Mouse (Mus musculus) heart, embryonic 11.5 days (tissue): ENCODE data around the gene Tssk6. TPM values are rescaled to one million over a fixed set of nuclear protein-coding genes. Genes with fewer than 3 reads are reported as not detected.

Experiments used
- polyA plus RNA-seq: library from polyadenylated mRNA; unstranded; fragments of >200 nt; fragmentation: Nextera tagmentation; extraction: Ambion mirVana; gene quantifications from 2 replicates; pipeline ENCODE4 v1.2.1, GENCODE M21; 2014

The Tssk6 gene
- polyA plus RNA-seq, 1 experiment from 2014 or later, result 1.8 TPM

Other genes starting within 250 kb of the Tssk6 start
- 1.4 and 1.6 TPM in 2 replicates for gene Zfp964, start 247.7 kb upstream of the Tssk6 start, polyA plus RNA-seq
- gene Zfp869, start 191.5 kb upstream of the Tssk6 start, polyA plus RNA-seq, result 18.9 and 23.2 TPM in 2 replicates
- gene Zfp963, start 152.2 kb upstream of the Tssk6 start, polyA plus RNA-seq, result 3.6 and 4.0 TPM in 2 replicates
- 1.8 TPM in 1 of 2 replicates, not detected in the other for gene Gm20422, start 127.3 kb upstream of the Tssk6 start, polyA plus RNA-seq
- 25.6 and 30.9 TPM in 2 replicates for gene Atp13a1, start 111.0 kb upstream of the Tssk6 start, polyA plus RNA-seq
- 19.1 and 20.0 TPM in 2 replicates for gene Zfp866, start 111.0 kb upstream of the Tssk6 start, polyA plus RNA-seq
- gene Gmip, start 93.5 kb upstream of the Tssk6 start, polyA plus RNA-seq, result 5.2 and 7.8 TPM in 2 replicates
- gene Lpar2, start 79.8 kb upstream of the Tssk6 start, polyA plus RNA-seq, result 0.54 and 0.57 TPM in 2 replicates
- 4.0 and 6.0 TPM in 2 replicates for gene Pbx4, start 69.7 kb upstream of the Tssk6 start, polyA plus RNA-seq
- 0.21 and 0.49 TPM in 2 replicates for gene Cilp2, start 14.5 kb upstream of the Tssk6 start, polyA plus RNA-seq
- 270 and 275 TPM in 2 replicates for gene Ndufa13, start 374 bp downstream of the Tssk6 start, polyA plus RNA-seq
- gene Yjefn3, start 528 bp downstream of the Tssk6 start, polyA plus RNA-seq, result 5.5 and 7.0 TPM in 2 replicates
- gene Gatad2a, start 94.2 kb downstream of the Tssk6 start, polyA plus RNA-seq, result 52.9 and 59.0 TPM in 2 replicates
- gene Mau2, start 140.6 kb downstream of the Tssk6 start, polyA plus RNA-seq, result 35.5 and 38.1 TPM in 2 replicates
- gene Sugp1, start 140.6 kb downstream of the Tssk6 start, polyA plus RNA-seq, result 25.1 and 26.1 TPM in 2 replicates
- 1.6 and 2.1 TPM in 2 replicates for gene Tm6sf2, start 170.7 kb downstream of the Tssk6 start, polyA plus RNA-seq
- gene Hapln4, start 181.3 kb downstream of the Tssk6 start, polyA plus RNA-seq, result 0.18 and 0.31 TPM in 2 replicates
- 0.11 and 0.16 TPM in 2 replicates for gene Ncan, start 218.7 kb downstream of the Tssk6 start, polyA plus RNA-seq
- gene Nr2c2ap, start 229.1 kb downstream of the Tssk6 start, polyA plus RNA-seq, result 17.0 and 23.4 TPM in 2 replicates
- 13.2 and 15.1 TPM in 2 replicates for gene Rfxank, start 237.0 kb downstream of the Tssk6 start, polyA plus RNA-seq
- gene Borcs8, start 237.3 kb downstream of the Tssk6 start, polyA plus RNA-seq, result 45.7 and 46.5 TPM in 2 replicates
- gene Mef2b, start 237.5 kb downstream of the Tssk6 start, polyA plus RNA-seq, result 0.21 and 0.39 TPM in 2 replicates